Mouse (Mus musculus) small intestine, adult 2 months (tissue): ENCODE results near the gene Lonp1.

Experiments
- CTCF ChIP-seq: fragments of 200-500 bp; IDR thresholded peaks from 2 replicates; pipeline ENCODE4 v1.5.1; 2012; ENCODE audit warnings: low read depth, mild to moderate bottlenecking, control low read depth, inconsistent platforms, low read length, moderate library complexity, mixed read lengths; ENCODE audit not compliant: insufficient replicate concordance, insufficient read length; ENCODE audit errors: extremely low read depth
- POLR2A ChIP-seq: fragments of 200-500 bp; IDR thresholded peaks from 2 replicates; pipeline ENCODE4 v1.6.1; 2012; ENCODE audit warnings: low read depth, mild to moderate bottlenecking, control low read depth, inconsistent platforms, low read length, moderate library complexity

DNA sequence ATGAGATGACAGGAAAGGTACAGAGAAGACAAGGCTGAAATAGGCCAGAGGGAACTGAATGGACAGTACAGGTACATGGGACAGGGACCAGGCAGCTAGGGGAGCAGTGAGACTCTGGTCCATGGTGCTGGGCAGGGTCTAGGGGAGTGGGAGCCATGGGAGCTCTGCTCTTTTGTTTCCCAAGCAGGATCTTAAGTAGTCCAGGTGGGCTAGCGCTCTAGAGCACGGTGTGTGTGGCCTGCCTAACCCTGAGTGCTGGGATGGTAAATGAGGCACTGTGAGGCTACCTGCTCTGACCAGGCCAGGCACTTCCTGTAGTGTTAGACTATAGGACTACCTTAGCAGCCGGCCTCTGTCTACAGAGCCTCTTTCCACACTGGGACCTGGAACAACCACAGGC is 10.0 kb downstream of the Lonp1 start:
- no peak for TF ChIP-seq CTCF
- TF ChIP-seq POLR2A, result no peak
